13 mouse cellular contexts compared by ENCODE assay signal in genomic region chr11:57650867-57651266, GRCm38 (mm10). TPM values are rescaled to one million over a fixed set of nuclear protein-coding genes. Genes with fewer than 3 reads are reported as not detected.
A peak's percentile ranks its signal among the peaks of the same experiment; 100 is the strongest.
DNase-seq lines count a peak whose midpoint lies in the region; ATAC-seq and TF ChIP-seq lines count a peak whose summit lies in the region.
"Had no signal": no experiment of that assay in that cellular context is flagged by ENCODE, and none has a peak within 500 bp of the region (broad histone marks: within the 10 kb centered on the region; RNA-seq: fewer than 3 reads in every experiment).

No protein-coding gene starts in this region.

- no peak overlapping the region for H3K4me3 ChIP-seq in intestine, embryonic 14.5 days (ENCODE audit: low read depth, low read length)
- no peak overlapping the region for H3K4me3 ChIP-seq in intestine, postnatal 0 days (ENCODE audit: low read depth, low read length)
- no peak overlapping the region for H3K4me3 ChIP-seq in embryonic facial prominence, embryonic 10.5 days
- H3K4me3 ChIP-seq in liver, embryonic 14.5 days (ENCODE audit: insufficient read depth in 1 of 2, low read depth in 2 of 2, low read length in 2 of 2): peak overlapping the region; percentile 36 to 45
- H3K4me3 ChIP-seq: neural tube, embryonic 15.5 days had no signal

- H3K27me3 ChIP-seq in intestine, embryonic 14.5 days (replicated peaks; ENCODE audit: control insufficient read depth, insufficient read depth, low read length): no peaks in the 10 kb centered on the region
- H3K27me3 ChIP-seq in intestine, postnatal 0 days (replicated peaks; ENCODE audit: control insufficient read depth, insufficient read depth, low read length): no peaks in the 10 kb centered on the region
- peaks cover 5% of the 10 kb centered on the region; the same call in 1 of the 2 replicates for H3K27me3 ChIP-seq in embryonic facial prominence, embryonic 10.5 days (replicated peaks; ENCODE audit: low read depth, poor library complexity, severe bottlenecking)
- no peaks in the 10 kb centered on the region for H3K27me3 ChIP-seq in liver, embryonic 14.5 days (ENCODE audit: control insufficient read depth, insufficient read depth, low read length)
- H3K27me3 ChIP-seq: neural tube, embryonic 15.5 days; Patski had no signal

- DNase-seq in adrenal gland, postnatal 14 days: peak; percentile 0
- DNase-seq in adrenal gland, adult 8-10 months: no peak
- DNase-seq in intestine, embryonic 14.5 days (ENCODE audit: low spot score): no peak
- no peak for DNase-seq in embryonic facial prominence, embryonic 10.5 days (ENCODE audit: low spot score)
- no peak for DNase-seq in liver, embryonic 14.5 days (ENCODE audit: low read depth in 3 of 3, low spot score in 3 of 3)
- no peak for DNase-seq in left cerebral cortex, postnatal 14 days (ENCODE audit: low spot score in 2 of 2)
- DNase-seq in retina, postnatal 1 day: no peak
- DNase-seq: adrenal gland, postnatal 36 days; cerebellum, adult 9-11 months; heart, adult 18-20 months had no signal

- peaks cover 23% of the 10 kb centered on the region; the same call in 1 of the 2 replicates for H3K4me1 ChIP-seq in intestine, embryonic 14.5 days (replicated peaks; ENCODE audit: control insufficient read depth, insufficient read depth, low read length)
- H3K4me1 ChIP-seq in intestine, postnatal 0 days (replicated peaks; ENCODE audit: control insufficient read depth, insufficient read depth, low read length): peaks cover 10% of the 10 kb centered on the region; the same call in 1 of the 2 replicates
- peaks cover 99% of the 10 kb centered on the region for H3K4me1 ChIP-seq in embryonic facial prominence, embryonic 10.5 days
- H3K4me1 ChIP-seq in liver, embryonic 14.5 days (replicated peaks; ENCODE audit: control insufficient read depth in 2 of 2, insufficient read depth in 2 of 2, low read length in 1 of 2): peaks cover 85 to 87% of the 10 kb centered on the region in 2 experiments

- no peak for ATAC-seq in intestine, embryonic 14.5 days (replicated peaks; ENCODE audit: low FRiP score, low TSS enrichment, low read depth)
- no peak for ATAC-seq in intestine, postnatal 0 days
- ATAC-seq in liver, embryonic 14.5 days (ENCODE audit: insufficient read depth): no peak
- ATAC-seq: Patski had no signal

- intact Hi-C loops in left cerebral cortex, postnatal 14 days (cut with DNase I): no loop called here

- 81% methylated on average over 2 of the region's 2 CpGs for WGBS in intestine, embryonic 14.5 days
- WGBS in intestine, postnatal 0 days: 79% methylated on average over 2 of the region's 2 CpGs
- 80% methylated on average over 2 of the region's 2 CpGs for WGBS in embryonic facial prominence, embryonic 10.5 days
- 41% methylated on average over 2 of the region's 2 CpGs for WGBS in liver, embryonic 14.5 days (ENCODE audit: insufficient replicate concordance)

- no peaks in the 10 kb centered on the region for H3K36me3 ChIP-seq in intestine, embryonic 14.5 days (ENCODE audit: control insufficient read depth, insufficient read depth, low read length)
- H3K36me3 ChIP-seq in intestine, postnatal 0 days (ENCODE audit: control insufficient read depth, insufficient read depth): no peaks in the 10 kb centered on the region
- peaks cover 5% of the 10 kb centered on the region; the same call in 1 of the 2 replicates for H3K36me3 ChIP-seq in embryonic facial prominence, embryonic 10.5 days (replicated peaks)
- peaks cover 19% of the 10 kb centered on the region for H3K36me3 ChIP-seq in liver, embryonic 14.5 days (replicated peaks; ENCODE audit: control insufficient read depth, insufficient read depth, low read depth)
- H3K36me3 ChIP-seq: neural tube, embryonic 15.5 days had no signal

- no peak overlapping the region for H3K27ac ChIP-seq in intestine, embryonic 14.5 days (ENCODE audit: low read depth)
- no peak overlapping the region for H3K27ac ChIP-seq in intestine, postnatal 0 days (ENCODE audit: low read depth, low read length)
- 0 out of 2 replicates have a peak overlapping the region, but pooled peaks have one; percentile 20 for H3K27ac ChIP-seq in embryonic facial prominence, embryonic 10.5 days (replicated peaks)
- H3K27ac ChIP-seq in liver, embryonic 14.5 days: peak overlapping the region; percentile 99

- no peak for TF ChIP-seq EP300 in liver, embryonic 14.5 days (IDR thresholded peaks at IDR 0.05; ENCODE audit: low read depth)

- peak overlapping the region; percentile 20; the same call in 1 of the 2 replicates for H3K4me2 ChIP-seq in intestine, embryonic 14.5 days (ENCODE audit: low read length)
- H3K4me2 ChIP-seq in intestine, postnatal 0 days (replicated peaks; ENCODE audit: low read depth): no peak overlapping the region
- peak overlapping the region; percentile 92 for H3K4me2 ChIP-seq in liver, embryonic 14.5 days (ENCODE audit: low read depth)
- H3K4me2 ChIP-seq: neural tube, embryonic 15.5 days had no signal

- TF ChIP-seq CTCF in intestine, postnatal 0 days (IDR thresholded peaks at IDR 0.05; ENCODE audit: low read depth): no peak
- no peak for TF ChIP-seq CTCF in liver, embryonic 14.5 days (IDR thresholded peaks at IDR 0.05; ENCODE audit: low read depth)

- no peak overlapping the region for H3K9ac ChIP-seq in intestine, embryonic 14.5 days (ENCODE audit: low read length)
- H3K9ac ChIP-seq in intestine, postnatal 0 days (ENCODE audit: low read depth, low read length): no peak overlapping the region
- peak overlapping the region; percentile 75 for H3K9ac ChIP-seq in liver, embryonic 14.5 days (replicated peaks)

- H3K9me3 ChIP-seq in intestine, embryonic 14.5 days (ENCODE audit: control insufficient read depth, low read length): no peaks in the 10 kb centered on the region
- no peaks in the 10 kb centered on the region for H3K9me3 ChIP-seq in intestine, postnatal 0 days (ENCODE audit: control insufficient read depth)
- H3K9me3 ChIP-seq in embryonic facial prominence, embryonic 10.5 days: no peaks in the 10 kb centered on the region
- no peaks in the 10 kb centered on the region for H3K9me3 ChIP-seq in liver, embryonic 14.5 days (ENCODE audit: control insufficient read depth, low read length)
- H3K9me3 ChIP-seq: neural tube, embryonic 15.5 days had no signal

RNA-seq across cellular contexts. Expression of gene Galnt10, which starts 5.6 kb away (rescaled TPM):
- 39.8 and 46.4 TPM in 2 replicates for total RNA-seq in adrenal gland, postnatal 14 days (2021)
- 10 to 100 TPM; 55.7 to 76.3 (median 61.3) TPM for total RNA-seq in adrenal gland, adult 8-10 months (2022)
- polyA plus RNA-seq in intestine, embryonic 14.5 days (2014; fragmentation: Nextera tagmentation; extraction: Ambion mirVana): 11.3 and 12.5 TPM in 2 replicates
- polyA plus RNA-seq in intestine, postnatal 0 days (2015; fragmentation: Nextera tagmentation; extraction: Ambion mirVana): 19.8 and 22.5 TPM in 2 replicates
- 18.8 and 20.1 TPM in 2 replicates for polyA plus RNA-seq in embryonic facial prominence, embryonic 10.5 days (2016; fragmentation: Nextera tagmentation; extraction: Ambion mirVana)
- polyA plus RNA-seq in liver, embryonic 14.5 days (2012; rRNA removed): 11.8 and 13.1 TPM in 2 replicates
- 13.9 and 17.9 TPM in 2 replicates for polyA plus RNA-seq in liver, embryonic 14.5 days (2014; fragmentation: Nextera tagmentation; extraction: Ambion mirVana)
- 1 to 10 TPM; 7.6 to 8.8 TPM for total RNA-seq in left cerebral cortex, postnatal 14 days (2021)

Comparison
In these comparisons a context has a peak if more than half of its experiments do, and no peak if none do; other contexts are left out.
1. H3K27ac ChIP-seq: peak in embryonic facial prominence, embryonic 10.5 days (single experiment) and liver, embryonic 14.5 days (single experiment); none in intestine, embryonic 14.5 days (single experiment) and intestine, postnatal 0 days (single experiment).
2. H3K4me3 ChIP-seq: peak in liver, embryonic 14.5 days (2 of 2); none in intestine, embryonic 14.5 days (single experiment), intestine, postnatal 0 days (single experiment) and embryonic facial prominence, embryonic 10.5 days (single experiment).